Mouse (Mus musculus) layer of hippocampus, adult 8-10 months (tissue): ENCODE results near the gene Chrm3. TPM values are rescaled to one million over a fixed set of nuclear protein-coding genes. Genes with fewer than 3 reads are reported as not detected.
A peak's percentile ranks its signal among the peaks of the same experiment; 100 is the strongest.

Source experiments
- DNase-seq, 2 experiments: peaks; one replicate each; pipeline ENCODE4 v3.0.0; 2022; ENCODE audit warnings: low spot score in 2 of 2
- total RNA-seq, 4 experiments: library from RNA; stranded (reverse); gene quantifications; 2 replicates each; pipeline ENCODE4 v1.2.4; 2022

The Chrm3 gene
- total RNA-seq, 4 experiments from 2014 or later: 40.5 to 55.7 (median 45.6) TPM

DNA sequence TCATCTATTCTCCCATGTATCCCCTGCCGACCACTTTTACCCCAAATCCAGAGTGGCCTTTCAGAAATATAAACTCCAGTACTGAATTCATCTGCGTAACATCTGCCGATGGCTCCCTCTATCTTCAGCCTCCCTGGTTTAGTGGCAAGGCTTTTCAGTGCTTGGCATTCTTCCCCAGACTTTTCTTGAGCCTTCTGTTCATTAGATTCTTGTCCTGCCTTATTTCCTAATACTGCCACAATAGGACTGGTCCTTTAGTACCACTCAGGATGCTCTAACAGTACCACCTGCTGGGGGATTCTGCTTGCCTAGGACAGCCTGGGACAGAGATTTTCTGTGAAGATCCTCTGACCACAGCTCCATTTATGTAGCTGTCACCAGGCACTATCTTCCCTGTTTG, 367.1 kb downstream of the Chrm3 start:
- no peak for DNase-seq

DNA sequence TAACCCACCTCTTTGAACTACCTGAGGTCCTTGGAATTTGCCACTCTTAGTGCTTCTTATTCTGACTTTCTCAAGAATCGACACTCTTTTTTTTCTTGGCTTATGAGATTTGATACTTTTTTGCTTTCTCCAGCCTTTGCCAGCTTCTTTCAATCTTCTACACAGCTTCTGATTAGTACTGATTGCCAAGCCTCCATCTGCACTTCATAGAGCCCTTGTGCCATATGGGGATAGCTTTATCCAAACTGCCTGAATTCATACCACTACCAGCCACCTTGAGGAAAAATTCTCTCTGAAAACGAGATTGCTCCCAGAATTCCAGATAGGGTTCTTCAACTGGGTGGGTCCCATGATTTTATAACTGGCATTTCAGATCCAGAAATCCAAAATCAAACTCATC, 368.0 kb downstream of the Chrm3 start:
- no peak for DNase-seq

DNA sequence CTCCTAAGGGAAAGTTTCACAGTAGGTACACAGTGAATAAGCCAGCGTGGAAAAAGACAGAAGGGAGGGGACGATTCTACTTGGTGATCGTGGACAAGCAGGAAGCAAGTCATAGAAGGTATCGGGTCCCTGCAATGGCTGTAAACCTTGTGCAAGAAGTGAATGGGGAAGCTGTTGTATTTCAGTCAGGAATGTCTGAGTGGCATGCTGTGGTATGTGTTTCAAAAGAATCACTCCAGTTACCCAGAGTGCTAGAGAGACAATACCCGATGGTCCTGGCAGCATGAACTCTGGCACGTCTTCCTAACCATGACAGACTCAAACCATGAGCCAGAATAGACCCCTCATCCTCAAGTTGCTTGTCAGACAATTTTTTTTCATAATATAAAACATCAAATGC, 375.0 kb downstream of the Chrm3 start:
- no peak for DNase-seq

DNA sequence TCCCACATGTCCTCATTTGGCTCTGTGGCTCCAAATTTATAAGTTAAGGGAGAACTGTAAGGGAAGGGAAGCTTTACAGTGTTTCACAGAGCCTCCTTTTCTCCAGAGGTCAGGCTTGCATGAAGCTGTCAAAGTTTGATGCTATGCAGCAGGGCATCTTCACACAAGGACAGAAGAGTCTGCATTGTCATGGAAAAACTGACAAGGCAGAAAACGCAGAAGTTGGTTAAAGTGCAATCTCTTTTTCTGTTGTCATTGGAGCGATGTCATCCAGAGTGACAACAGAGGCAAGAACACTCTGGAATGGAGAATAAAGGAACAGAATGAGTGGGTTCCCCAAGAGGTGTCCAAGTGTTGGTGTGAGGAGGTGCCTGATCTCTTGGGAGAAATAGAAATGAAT, 377.4 kb downstream of the Chrm3 start:
- no peak for DNase-seq

DNA sequence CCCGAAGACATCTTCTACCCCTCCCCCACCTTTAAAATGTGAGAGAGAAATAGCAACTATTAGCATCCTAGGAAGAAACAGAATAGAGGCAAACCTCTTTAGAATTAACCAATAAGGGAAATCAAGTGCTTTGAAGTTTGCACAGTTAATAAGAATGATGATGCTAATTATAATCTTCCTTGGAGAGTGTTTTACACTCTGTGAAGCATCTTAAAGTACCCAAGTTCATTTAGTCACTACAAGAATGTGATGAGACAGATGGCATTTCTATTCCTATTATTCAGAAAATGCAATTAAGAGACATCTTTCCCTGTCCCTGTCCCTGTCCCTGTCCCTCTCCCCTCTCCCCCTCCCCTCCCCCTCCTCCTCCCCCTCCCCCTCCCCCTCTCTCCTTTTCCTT, 382.9 kb downstream of the Chrm3 start:
- no peak for DNase-seq

DNA sequence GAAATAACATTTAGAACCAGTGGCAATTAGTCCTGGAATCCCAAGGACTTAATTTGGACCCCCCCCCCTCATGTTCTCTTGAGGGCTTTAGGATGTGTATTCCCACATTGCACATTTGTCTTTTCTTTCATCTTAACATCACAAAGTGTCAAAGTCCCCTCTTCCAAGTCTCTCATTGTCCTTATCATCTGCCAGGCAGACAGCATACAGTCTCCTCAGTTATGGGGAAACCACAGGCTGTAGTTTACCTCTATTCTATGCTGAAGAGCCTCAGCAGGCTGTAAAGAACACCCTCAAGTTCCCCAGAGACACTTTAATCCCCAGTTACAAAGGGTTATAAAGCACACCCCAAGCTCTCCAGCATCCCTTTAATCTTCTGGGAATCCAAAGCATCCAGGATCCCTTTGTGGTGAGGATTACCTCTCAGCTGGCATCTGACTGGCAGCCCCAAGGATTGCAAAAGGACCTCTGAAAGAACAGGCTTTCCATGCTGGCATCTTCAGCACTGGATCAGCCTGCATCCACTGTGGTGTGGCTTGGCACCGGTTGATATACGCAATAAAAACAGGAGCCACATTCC, 386.8 kb downstream of the Chrm3 start:
- no peak for DNase-seq

DNA sequence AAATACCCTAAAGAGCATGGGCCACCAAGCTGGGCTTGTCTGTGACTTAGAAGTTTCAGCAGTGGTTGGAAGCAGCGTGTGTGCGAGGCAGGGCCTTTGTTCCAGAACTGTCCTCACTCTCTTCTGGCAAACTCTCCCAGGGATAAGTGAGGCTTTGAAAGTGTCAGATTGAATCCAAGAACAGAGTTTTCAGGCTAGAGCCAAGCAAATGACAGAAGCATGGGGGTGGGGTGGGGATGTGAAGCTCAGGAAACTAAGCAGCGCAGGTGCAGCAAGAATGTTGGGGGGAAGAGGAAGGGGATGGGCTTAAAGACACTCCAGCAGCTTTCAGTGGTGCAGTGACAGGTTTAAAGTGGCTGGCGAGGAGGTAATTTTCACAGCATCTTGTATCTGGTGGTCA, 388.8 kb downstream of the Chrm3 start:
- DNase-seq: no peak

DNA sequence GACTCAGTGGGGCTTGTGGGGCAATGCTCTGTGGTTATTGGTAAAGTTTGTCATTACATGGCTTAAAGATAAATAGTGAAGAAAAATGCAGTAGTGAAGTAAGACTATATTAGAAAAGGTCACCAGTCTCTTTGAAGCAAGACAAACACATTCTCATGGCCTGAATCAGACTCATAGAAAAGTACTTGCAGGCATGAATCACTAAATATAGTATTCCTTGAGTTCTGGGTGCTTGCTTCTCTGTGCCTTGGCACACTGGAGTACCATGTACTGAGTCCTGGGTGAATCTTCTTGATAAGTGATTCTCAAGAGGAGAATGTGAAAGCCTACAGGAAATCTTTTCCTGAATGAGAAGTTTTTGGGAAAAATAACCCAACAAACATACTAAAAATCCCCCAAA, 408.0 kb downstream of the Chrm3 start:
- DNase-seq: no peak

DNA sequence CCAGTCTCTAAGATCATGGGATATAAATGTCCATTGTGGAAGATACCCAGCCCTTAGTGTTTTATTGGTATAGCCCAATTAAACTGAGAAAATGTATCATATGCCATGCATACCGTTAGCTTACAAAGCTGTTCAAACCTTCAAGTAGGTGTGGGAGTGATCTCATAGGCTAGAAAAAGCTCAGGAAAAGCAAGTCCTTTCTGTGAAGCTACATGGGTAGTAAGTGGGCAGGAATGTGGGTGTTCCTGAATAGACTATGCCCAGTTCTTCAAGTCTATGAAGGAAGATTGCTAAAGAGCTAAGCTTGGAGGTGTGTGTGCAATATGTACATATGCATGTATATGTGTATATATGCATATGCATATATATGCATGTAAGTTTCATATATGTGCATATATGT, 409.3 kb downstream of the Chrm3 start:
- DNase-seq: no peak

DNA sequence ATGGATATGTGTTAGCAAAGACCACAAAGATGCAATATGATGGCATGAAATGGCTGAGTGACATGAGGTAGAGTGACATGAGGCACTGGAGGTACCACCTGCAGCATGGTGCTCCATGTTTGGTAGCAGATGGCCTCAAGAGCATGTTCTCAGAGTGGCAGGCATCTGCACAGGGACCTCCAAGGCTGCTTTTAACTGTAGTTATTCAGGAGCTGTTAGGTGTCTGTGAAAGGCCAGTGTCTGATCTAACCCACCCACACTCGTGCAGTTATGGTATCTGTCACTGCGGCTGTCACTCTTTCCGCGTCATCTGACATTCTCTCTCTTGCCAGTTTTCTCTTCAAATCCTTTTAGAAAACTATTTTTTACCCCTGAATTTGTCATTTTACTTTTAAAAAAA, 411.6 kb downstream of the Chrm3 start:
- peak; percentile 14 to 40 for DNase-seq

DNA sequence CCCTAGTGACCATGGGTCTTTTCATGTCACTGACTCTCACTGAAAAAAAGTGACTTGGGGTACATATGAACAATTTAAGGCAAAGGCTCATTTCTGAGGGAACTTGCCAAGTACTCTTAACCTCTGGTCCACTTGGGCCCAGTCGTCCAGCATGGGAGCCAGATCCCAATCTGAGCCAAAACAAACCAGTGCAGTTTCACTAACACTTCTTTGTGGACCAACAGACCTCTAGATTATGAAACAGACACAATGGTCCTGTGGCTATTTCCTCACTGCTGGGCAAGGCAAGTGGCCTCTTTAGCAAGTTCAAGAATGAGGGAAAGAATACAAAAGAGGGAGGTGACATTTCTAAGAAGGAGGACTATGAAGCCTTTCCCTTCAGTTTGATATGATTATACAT, 420.5 kb downstream of the Chrm3 start:
- no peak for DNase-seq

DNA sequence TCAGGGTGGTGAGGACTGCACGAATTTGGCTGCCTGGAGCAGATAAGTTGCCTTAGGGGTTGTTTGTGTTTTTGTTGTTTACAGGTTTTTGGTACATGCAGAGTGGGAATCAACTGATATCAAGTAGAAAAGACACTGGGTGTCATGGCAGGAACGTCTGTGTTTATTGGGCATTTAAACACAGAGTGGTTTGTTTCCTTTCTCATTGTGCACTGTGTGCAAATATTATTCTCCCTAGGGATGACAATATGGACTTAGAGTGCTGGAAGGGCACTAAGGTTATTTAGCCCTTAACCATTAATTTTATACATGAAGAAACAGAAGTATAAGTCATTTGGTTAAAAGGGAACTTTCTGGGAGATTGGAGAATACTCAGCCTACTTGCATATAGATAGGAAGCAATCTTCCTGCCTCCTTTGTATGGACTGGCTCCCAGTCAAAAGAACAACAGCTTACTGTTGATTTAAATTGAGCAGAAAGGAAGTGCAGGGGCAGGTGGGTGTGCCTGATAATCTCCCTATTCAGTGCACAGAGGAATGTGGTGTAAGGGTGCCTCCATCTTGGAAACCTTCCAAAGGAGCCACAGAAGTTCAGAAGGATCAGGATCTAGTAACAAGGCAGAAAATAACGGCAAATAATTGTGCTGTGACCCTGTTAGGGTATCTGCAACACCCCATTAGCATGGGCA, 421.7 kb downstream of the Chrm3 start:
- DNase-seq: no peak

DNA sequence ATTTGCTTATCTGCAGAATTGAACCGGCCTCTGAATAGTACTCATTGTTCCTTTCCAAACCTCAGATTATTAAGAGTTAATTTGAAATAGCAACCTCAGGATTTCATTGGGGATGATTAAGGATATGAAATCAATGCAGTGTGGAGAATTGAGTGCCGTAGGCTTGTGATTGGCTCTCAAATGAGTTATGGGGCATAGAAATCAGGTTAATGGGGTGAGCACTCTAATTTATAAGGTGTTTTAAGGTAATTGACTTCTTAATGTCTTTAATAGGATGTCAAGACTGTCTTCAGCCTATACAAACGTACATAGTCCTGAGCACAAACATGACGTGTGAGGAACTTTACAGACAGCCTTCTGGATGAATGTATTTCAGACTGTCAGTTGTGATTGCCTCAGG, 427.9 kb downstream of the Chrm3 start:
- no peak for DNase-seq

DNA sequence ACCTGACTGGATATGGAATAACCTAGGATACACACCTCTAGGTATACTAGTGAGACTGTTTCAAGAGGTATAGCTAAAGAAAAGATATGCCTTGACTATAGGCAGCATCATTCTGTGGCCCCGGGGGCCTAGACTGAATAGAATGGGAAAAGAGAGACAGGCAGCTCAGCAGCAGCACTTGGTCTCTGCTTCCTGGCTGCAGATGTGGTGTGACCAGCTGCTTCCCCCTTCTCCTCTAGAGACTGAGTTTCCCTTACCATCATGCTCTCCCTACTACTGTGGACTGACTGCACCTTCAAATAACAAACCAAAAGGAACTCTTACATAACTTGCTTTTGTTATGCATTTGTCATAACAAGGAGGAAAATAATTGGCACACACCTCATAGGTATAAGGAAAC, 430.0 kb downstream of the Chrm3 start:
- no peak for DNase-seq

DNA sequence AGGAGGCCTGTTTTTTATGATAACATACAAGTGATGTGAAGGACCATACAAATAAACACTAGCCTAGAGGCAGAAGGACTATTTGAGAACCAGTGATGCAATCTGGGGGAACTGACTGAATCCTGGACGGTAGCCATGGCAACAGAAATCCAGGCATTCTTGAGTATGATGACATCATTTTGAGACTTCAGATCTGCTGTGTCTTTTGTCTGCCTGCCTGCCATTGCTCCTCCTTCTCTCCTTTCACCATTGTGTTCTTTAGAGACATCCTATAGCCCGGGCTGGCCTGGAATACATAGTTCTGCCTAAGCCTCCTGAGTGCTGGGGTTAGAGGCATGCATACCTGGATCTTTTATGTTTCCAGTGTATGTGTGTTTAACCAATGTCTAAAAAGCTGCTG, 430.7 kb downstream of the Chrm3 start:
- DNase-seq: peak; percentile 17 to 23

DNA sequence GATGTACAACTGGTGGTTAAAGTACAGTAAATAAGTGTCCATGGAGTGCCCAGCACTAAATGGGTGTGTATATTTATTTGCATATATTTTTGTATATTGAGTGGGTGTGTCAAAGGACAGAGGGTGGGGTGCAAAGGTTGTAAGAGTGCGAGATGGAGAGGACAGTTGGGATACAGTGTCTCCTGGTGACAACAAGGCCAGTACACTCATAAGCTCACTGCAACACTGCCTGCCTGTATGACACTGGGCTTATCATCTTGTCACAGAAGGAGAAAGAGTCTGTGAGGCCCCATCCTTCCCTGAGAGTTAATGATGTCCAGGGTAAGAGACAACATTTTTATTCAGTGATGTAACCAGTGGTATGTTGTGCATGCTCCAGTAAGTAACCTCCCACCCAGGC, 439.5 kb downstream of the Chrm3 start:
- DNase-seq: no peak

DNA sequence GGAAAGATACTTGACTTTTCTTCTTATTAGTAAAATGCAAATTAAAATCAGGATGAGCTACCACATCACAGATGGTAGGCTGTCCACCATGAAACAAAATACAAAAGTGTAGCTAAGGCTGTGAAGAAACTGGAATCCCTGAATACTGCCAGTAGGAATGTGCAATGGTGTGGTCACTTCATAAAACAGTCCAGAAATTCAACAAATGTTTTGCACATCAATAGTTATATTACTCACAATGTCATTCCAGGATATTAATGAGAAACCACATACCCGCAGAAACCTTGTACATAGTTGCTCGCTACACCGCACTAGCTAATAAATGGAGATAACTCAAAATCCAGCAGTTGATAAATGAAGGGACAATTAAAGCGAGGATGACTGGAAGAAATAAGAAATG, 447.9 kb downstream of the Chrm3 start:
- no peak for DNase-seq

DNA sequence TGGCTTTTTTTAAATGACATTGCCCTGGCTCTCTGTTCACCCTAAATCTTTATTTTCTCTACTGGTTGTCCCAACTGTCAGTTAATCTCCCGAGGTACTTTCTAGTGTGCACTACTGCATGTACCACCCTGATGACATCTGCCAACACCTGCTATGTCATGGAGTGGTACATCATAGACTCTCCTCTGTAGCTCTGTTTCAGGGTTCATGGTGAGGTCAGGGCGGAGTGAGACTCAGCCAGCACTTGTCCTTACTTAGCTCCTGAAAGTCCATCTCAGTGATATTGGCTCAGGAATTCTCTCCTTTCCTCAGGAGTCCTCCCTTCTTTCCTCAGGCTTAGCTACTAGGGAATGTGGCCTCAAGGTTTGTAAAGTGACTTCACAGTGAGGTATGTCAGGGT, 451.9 kb downstream of the Chrm3 start:
- DNase-seq: no peak

DNA sequence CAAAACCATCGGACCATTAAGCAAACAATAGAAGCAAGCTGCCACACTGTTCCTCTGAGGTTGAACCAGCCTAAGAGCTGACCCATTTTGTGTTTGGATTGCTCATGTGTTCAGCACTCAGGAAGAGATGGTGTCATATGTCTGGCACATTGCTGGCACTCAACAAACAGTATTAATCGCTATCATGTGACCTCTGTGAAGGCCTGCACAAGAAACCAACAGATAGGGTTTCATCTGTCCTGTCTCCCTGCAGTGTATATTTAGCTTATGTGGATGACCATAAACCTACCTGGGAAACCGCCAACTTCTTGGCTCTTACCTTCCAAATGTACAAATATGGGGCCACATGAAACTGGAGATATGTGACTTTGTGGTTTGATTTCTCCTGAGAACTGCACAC, 453.4 kb downstream of the Chrm3 start:
- no peak for DNase-seq

DNA sequence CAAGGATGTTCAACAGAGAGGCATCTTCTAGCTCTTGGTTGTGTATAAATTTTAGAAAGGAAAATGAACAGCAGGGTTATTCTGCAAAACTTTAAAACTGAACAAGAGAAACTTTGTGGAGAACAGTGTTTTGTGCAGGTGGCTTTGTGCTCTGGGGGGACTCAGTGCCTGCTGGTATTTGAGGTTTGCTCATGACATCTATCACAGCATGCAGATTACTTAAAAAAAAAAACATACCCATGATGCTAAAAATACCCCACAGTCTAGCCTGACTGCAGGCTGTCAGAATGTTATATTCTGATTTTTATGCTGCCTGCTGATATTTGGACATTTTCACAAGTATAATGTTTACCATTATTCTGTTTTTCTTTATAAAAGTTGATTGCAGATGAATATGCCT, 456.2 kb downstream of the Chrm3 start:
- DNase-seq: no peak

DNA sequence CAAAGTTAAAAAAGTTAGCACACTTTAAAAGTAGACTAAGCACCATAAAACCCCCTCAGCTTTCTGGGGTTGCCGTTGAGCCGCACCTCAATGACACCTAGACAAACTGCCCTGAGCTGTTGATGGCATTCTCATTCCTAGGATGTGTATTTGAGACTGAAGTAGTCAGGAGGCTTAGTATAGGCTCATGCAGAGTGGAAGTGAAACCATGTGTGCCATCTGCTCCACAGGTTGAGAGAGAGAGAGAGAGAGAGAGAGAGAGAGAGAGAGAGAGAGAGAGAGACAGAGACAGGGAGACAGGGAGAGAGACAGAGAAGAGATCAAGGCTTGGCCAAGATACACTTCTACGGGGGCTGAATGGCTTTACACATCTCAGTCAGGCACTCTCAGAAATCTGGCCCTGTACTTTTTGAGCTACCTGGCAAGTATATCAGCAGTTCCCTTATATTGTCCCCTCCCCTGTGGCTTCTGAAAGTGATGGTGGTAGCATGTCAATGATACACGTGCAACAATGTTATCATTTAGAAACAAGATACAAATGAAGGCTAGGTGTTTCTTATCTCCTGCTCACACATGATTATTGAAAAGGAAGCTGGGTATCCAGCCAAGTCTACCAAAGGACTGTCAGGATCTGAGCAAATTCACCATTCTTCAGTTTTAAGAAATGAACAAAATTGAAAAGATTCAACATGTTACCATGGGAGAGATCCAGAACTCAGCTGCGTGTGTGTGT, 459.8 kb downstream of the Chrm3 start:
- no peak for DNase-seq

DNA sequence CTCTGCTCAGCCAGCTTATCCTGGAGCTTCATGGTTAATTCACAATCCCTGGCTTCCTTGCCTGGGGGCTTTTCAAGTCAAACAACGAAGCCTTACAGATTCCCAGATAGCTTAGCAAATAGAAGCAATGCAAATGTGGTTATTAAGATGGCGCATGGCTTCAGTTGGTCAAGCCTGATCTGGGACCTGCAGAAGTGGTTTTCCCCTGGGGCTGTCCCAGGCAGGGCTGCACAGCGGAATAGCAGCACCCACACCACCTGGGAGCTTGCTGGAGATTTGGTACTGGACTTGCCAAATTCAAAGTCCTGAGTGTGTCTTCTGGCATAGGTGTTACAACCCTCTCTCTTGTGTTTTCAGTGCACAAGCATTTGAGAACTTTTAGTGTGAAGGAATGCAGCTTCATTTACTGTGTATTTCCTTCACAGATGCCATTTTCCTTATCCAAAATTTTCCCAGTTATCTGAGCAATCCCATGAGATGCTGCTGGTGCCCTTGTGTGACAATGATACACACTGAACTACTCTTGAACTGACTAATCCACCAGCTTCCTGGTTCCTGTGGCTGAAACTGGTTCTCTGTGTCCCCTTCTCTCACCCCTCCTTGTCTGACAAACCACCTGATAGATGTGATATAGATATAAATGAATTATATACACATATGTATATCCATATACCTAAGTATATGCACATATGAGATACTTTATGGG, 461.8 kb downstream of the Chrm3 start:
- no peak for DNase-seq
